Mouse (Mus musculus) embryonic facial prominence, embryonic 11.5 days (tissue): Measurements from ENCODE around the gene Wdr70. TPM values are rescaled to one million over a fixed set of nuclear protein-coding genes. Genes with fewer than 3 reads are reported as not detected.

ENCODE experiments used
- microRNA-seq: library from miRNA; unstranded; fragments of <30 nt; microRNA quantifications from one replicate; pipeline ENCODE4, GENCODE M21; 2016; ENCODE audit warnings: borderline number of aligned reads
- polyA plus RNA-seq: library from polyadenylated mRNA; unstranded; fragments of >200 nt; fragmentation: Nextera tagmentation; extraction: Ambion mirVana; gene quantifications from 2 replicates; pipeline ENCODE4 v1.2.1, GENCODE M21; 2014

Gene Wdr70
- polyA plus RNA-seq, 1 experiment from 2014 or later, result 68.8 TPM

Small RNAs within 50 kb of the gene (microRNA-seq; reads per million reads assigned to microRNA genes)
- not detected for gene Gm27529

Other genes starting within 250 kb of the Wdr70 start
- gene Nup155, start 10.1 kb upstream of the Wdr70 start, polyA plus RNA-seq, result 31.7 and 34.1 TPM in 2 replicates
- gene Cplane1, start 69.9 kb upstream of the Wdr70 start, polyA plus RNA-seq, result 10.9 and 12.8 TPM in 2 replicates